In genomic region chr5:32934654-32935053, GRCm38 (mm10) we compare ENCODE assay signal across 8 mouse cellular contexts.
DNase-seq lines count a peak whose midpoint lies in the region; ATAC-seq and TF ChIP-seq lines count a peak whose summit lies in the region.
"Had no signal": no experiment of that assay in that cellular context is flagged by ENCODE, and none has a peak within 500 bp of the region (broad histone marks: within the 10 kb centered on the region; RNA-seq: fewer than 3 reads in every experiment).

No protein-coding gene starts in this region.

- H3K4me1 ChIP-seq in hindbrain, embryonic 14.5 days (replicated peaks; ENCODE audit: control insufficient read depth, insufficient read depth, low read length): no peaks in the 10 kb centered on the region
- no peaks in the 10 kb centered on the region for H3K4me1 ChIP-seq in hindbrain, embryonic 12.5 days
- H3K4me1 ChIP-seq in thymus, adult 2 months (replicated peaks; ENCODE audit: control insufficient read depth, insufficient read depth, low read length): no peaks in the 10 kb centered on the region
- no peaks in the 10 kb centered on the region for H3K4me1 ChIP-seq in forebrain, embryonic 16.5 days (replicated peaks; ENCODE audit: control insufficient read depth, insufficient read depth, low read length)

- no peak overlapping the region for H3K27ac ChIP-seq in hindbrain, embryonic 14.5 days
- H3K27ac ChIP-seq in hindbrain, embryonic 12.5 days: no peak overlapping the region
- no peak overlapping the region for H3K27ac ChIP-seq in thymus, adult 2 months (ENCODE audit: control insufficient read depth, insufficient read depth, low read length)
- H3K27ac ChIP-seq in forebrain, embryonic 16.5 days (ENCODE audit: low read length): no peak overlapping the region

- 63% methylated on average over 2 of the region's 2 CpGs for WGBS in hindbrain, embryonic 14.5 days
- 69% methylated on average over 2 of the region's 2 CpGs for WGBS in hindbrain, embryonic 12.5 days
- 63% methylated on average over 2 of the region's 2 CpGs for WGBS in thymus, adult 2 months
- whole genome bisulfite sequencing in forebrain, embryonic 16.5 days: 63% methylated on average over 2 of the region's 2 CpGs

- no peak overlapping the region for H3K4me3 ChIP-seq in hindbrain, embryonic 14.5 days (replicated peaks; ENCODE audit: low read length)
- H3K4me3 ChIP-seq in hindbrain, embryonic 12.5 days: no peak overlapping the region
- no peak overlapping the region for H3K4me3 ChIP-seq in thymus, adult 2 months (ENCODE audit: control insufficient read depth, insufficient read depth, low read length)
- H3K4me3 ChIP-seq in forebrain, embryonic 16.5 days (replicated peaks; ENCODE audit: low read length): no peak overlapping the region

- no peaks in the 10 kb centered on the region for H3K9me3 ChIP-seq in hindbrain, embryonic 14.5 days (ENCODE audit: control insufficient read depth, low read length)
- H3K9me3 ChIP-seq in hindbrain, embryonic 12.5 days (replicated peaks): no peaks in the 10 kb centered on the region
- H3K9me3 ChIP-seq in forebrain, embryonic 16.5 days (ENCODE audit: control insufficient read depth, low read length): no peaks in the 10 kb centered on the region

- H3K27me3 ChIP-seq in hindbrain, embryonic 14.5 days (ENCODE audit: control insufficient read depth, insufficient read depth, low read length): no peaks in the 10 kb centered on the region
- no peaks in the 10 kb centered on the region for H3K27me3 ChIP-seq in hindbrain, embryonic 12.5 days
- H3K27me3 ChIP-seq in thymus, adult 2 months (ENCODE audit: control insufficient read depth, insufficient read depth, low read length): no peaks in the 10 kb centered on the region
- H3K27me3 ChIP-seq in forebrain, embryonic 16.5 days (replicated peaks; ENCODE audit: control insufficient read depth, insufficient read depth, low read length): no peaks in the 10 kb centered on the region

- peak; percentile 27 for DNase-seq in hindbrain, embryonic 14.5 days (ENCODE audit: low spot score)
- peak; percentile 43 for DNase-seq in thymus, adult 2 months
- DNase-seq in thymus, adult 18-20 months: no peak
- DNase-seq in gastrocnemius, adult 18-20 months (ENCODE audit: low spot score): no peak
- DNase-seq: gastrocnemius, postnatal 14 days had no signal

- no peak for ATAC-seq in hindbrain, embryonic 14.5 days (ENCODE audit: low FRiP score)
- ATAC-seq in hindbrain, embryonic 12.5 days (ENCODE audit: low FRiP score): no peak
- ATAC-seq in erythroblast, adult 5-6 weeks (replicated peaks; ENCODE audit: low FRiP score, poor library complexity, severe bottlenecking): 0 out of 2 replicates have a peak, but pooled peaks have one; percentile 57
- ATAC-seq in forebrain, embryonic 16.5 days: no peak

- TF ChIP-seq CTCF in thymus, adult 2 months (IDR thresholded peaks at IDR 0.05; ENCODE audit: borderline replicate concordance, control insufficient read depth, extremely low read depth, insufficient read depth, low read length, poor library complexity): no peak

- H3K36me3 ChIP-seq in hindbrain, embryonic 14.5 days (replicated peaks; ENCODE audit: control insufficient read depth, insufficient read depth): peaks cover 79% of the 10 kb centered on the region
- peaks cover 59% of the 10 kb centered on the region for H3K36me3 ChIP-seq in hindbrain, embryonic 12.5 days
- H3K36me3 ChIP-seq in thymus, adult 2 months (ENCODE audit: control insufficient read depth, insufficient read depth, low read length): peaks cover 13% of the 10 kb centered on the region
- H3K36me3 ChIP-seq in forebrain, embryonic 16.5 days (ENCODE audit: control insufficient read depth, insufficient read depth): peaks cover 26% of the 10 kb centered on the region

- no peak for TF ChIP-seq POLR2A in thymus, adult 2 months (IDR thresholded peaks at IDR 0.05; ENCODE audit: control insufficient read depth, extremely low read depth, insufficient read depth, low read length, poor library complexity)

- no peak overlapping the region for H3K4me2 ChIP-seq in hindbrain, embryonic 14.5 days (replicated peaks)
- H3K4me2 ChIP-seq in hindbrain, embryonic 12.5 days (replicated peaks): no peak overlapping the region
- no peak overlapping the region for H3K4me2 ChIP-seq in forebrain, embryonic 16.5 days (ENCODE audit: low read length)

- H3K9ac ChIP-seq in hindbrain, embryonic 14.5 days: no peak overlapping the region
- no peak overlapping the region for H3K9ac ChIP-seq in hindbrain, embryonic 12.5 days
- no peak overlapping the region for H3K9ac ChIP-seq in forebrain, embryonic 16.5 days (replicated peaks; ENCODE audit: low read depth, low read length)

Comparison
In these comparisons a context has a peak if more than half of its experiments do, and no peak if none do; other contexts are left out.
1. DNase-seq: peak in hindbrain, embryonic 14.5 days (single experiment) and thymus, adult 2 months (single experiment); none in thymus, adult 18-20 months (0 of 2) and gastrocnemius, adult 18-20 months (single experiment).